Mouse (Mus musculus) brain, embryonic 18.5 days (tissue): Measurements from ENCODE around the gene Mfsd4b1.
A peak's percentile ranks its signal among the peaks of the same experiment; 100 is the strongest.

Experiments used
- DNase-seq: peaks from one replicate; pipeline ENCODE4 v3.0.0-alpha.2; 2012; ENCODE audit warnings: low read depth, low spot score

Gene Mfsd4b1

DNA sequence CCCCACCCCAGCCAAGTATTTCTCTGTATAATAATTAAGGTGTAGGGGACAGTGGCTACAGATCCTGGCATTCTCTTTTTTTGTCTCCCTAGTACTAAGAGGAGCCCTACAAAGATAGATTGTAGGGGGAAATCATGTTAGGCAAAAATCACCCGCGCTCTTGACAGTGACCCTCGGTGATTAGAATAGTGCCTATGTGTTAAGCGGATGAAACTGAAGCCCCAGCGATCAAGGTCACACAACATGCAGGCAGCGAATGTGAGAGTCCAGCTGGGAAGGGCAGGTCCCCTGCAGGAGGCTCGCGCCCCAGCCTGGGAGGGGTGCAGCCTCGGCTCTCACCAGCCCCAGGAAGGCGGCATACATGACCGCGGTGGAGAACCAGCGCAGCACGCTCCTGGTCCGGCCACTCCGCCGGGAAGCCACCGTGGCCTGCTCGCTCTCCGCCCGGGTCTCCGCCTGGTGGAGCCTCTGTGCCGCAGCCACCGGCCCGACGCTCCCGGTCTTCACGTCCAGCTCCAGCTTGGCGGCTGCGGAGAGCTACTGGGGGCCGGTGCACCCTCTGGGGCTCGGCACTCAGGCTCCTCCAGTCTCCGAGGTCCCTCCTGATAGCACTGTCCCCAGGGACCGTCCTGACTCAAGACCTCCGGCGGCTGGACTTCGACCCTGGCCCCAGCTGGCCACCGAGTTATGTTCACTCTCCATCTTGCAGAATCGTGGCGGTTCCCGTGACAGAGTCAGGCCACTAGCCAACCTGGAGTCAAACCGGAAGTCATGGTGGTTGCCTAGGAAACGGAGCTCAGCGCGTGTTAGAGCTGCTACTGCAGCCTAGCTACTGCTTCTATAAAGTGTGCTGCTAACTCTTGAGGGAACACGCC lies at the start of gene Mfsd4b1:
Gene Mfsd4b1, minus strand, starts transcription at position 715 of the 875 bp plus-strand sequence.
- peak; percentile 82 for DNase-seq

DNA sequence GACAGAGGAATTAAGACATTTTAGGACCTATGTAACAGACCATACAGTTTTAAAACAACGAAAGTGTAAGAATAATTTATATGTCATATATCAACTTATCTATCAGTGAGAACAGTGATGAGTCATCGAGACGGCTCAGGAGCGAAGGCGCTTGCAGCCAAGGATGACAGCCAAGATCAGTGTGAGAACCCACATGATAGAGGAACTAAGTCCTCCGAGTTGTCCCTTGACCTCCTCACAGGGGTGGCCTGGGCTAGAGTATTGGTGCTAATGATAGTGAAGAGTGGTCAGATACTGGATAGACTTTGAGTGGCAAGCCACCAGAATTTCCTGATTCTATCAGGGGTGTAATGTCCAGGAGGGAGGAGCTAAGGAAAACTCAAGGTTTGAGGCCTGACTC lies 48.5 kb upstream of the Mfsd4b1 start:
- no peak for DNase-seq

DNA sequence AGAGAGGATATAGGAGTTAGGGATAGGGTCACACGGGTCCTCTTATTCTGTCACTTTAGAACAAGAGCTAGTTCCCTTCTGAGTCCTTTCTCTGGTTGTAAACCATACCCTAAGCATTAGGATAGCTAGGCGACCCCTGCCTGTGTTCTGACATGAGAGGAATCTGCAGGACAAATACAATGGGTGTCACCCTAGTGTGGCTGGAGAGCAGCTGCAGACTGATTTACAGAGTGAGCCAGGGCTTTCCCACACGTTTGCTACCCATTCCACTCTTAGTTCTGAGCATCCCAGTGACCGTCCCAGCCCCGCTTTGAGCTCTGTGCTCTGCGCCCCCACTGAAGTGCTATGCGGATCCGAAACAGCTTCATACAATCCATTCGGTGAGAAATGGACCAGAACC lies 45.6 kb upstream of the Mfsd4b1 start:
- DNase-seq, result no peak

DNA sequence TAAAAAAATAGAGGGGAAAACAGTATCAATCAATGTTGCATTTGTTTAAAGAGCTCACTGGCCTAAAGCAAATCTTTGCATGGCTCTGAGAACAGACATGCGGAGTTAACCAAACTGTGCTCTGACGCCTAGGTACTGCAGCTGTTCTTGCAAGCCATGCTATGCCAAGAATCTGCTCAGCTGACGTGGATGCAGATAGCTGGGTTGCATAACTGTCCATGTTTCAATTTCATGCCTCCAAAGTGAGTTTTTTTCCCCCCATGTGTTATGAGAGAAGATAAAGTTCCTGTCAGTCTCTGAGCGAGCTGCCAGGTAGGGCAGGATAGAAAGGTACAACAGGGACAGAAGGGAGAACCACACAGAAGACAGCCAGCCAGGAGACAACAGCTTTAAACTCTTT lies 44.2 kb upstream of the Mfsd4b1 start:
- no peak for DNase-seq

DNA sequence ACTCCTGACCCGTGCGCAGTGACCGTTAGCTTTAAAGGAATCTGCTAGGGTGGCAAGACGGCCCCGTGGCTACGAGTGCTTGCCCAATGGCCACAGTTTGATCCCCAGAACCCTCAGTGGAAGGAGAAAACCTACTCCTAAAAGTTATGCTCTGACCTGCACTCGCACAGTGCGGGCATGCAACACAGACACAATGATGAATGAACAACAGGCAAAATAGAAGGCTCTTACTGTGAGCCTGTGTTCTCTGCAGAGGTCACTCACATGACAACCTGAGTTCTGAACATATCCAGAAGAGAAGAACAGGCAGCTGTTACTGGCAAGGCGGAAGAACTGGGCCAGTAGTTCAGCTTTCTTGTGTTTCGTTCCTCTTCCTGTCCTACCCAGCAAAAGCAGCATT lies 43.5 kb upstream of the Mfsd4b1 start:
- DNase-seq, result no peak

DNA sequence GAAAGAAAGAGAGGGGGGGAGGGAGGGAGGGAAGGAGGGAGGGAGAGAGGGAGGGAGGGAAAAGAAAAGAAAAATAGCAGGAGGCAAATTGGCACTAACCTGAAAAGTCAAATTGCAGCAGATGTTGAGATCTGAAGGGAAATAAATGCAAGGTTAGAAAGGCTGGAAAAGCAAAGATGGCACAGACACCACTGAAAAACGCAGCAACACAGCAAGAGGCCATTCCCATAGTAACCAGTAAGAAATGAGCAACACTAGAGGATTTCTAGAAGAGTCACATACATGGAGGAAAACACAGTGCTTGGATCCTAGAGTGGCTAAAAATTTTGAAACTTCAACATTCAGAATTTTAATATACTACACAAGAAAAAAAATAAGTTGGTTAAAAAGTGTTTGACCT lies 42.5 kb upstream of the Mfsd4b1 start:
- DNase-seq, result no peak

DNA sequence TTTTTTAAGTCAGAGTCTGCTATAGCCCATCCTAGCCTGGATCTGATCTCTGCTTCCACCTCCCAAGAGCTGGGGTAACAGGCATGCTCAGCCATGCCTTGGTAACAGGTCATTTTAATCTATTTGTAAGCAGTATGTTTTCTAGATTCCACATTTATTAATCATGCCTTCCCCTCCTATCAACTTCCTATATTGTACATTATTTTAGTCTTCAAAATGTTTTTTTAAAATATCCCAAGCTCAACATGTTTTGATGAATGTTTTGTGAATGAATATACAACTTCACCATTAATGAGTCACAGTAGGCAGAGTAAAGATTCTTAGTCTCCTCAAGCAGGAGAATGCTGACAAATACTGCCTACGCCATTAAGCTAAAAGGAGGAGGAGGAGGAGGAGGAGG lies 42.0 kb upstream of the Mfsd4b1 start:
- no peak for DNase-seq

DNA sequence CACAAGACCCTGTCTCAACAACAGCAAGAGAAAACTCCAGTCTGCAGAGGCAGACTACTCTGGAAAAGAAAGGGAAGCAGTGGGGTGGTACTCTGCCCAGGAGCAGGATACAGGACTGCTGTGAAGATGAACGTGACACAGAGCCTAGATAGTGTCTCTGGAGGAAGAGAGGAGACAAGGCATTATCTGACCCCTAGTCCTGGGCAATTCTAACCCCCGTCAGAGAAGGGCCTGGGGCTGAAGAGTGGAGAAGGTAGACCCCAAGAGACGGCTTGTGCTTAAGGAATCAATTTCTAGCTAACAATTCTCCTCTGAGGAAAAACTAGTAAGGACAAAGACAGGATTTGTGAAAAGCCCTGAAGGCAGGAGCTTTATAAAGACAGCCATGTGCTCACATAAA lies 40.3 kb upstream of the Mfsd4b1 start:
- no peak for DNase-seq

DNA sequence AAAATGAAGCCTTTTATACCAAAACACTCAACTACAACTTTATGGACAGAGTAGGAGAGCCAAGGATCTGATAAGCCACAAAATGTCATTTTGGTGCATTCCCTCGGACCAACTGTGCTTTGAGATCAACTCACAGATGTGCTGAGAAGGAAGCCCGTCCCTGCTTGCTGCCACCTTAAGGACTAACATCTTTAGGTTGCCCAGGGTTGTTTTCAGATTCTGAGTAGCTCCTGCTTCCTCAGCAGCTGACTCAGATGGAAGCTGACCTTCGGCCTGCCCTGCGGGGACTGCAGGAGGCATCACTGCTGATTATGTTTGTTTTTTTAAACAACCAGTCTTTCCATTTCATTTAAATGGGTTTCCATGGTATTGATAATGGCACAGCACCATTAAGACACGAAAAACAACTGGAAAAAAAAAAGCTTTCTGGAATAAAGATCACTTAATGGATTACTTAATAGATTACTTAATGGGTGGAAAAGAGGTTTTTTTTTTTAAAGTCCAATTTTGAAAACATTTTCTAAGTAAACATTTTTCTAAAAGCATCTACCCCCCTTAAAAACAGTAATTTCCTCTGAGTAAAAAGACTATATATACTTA lies 38.3 kb upstream of the Mfsd4b1 start:
- no peak for DNase-seq

DNA sequence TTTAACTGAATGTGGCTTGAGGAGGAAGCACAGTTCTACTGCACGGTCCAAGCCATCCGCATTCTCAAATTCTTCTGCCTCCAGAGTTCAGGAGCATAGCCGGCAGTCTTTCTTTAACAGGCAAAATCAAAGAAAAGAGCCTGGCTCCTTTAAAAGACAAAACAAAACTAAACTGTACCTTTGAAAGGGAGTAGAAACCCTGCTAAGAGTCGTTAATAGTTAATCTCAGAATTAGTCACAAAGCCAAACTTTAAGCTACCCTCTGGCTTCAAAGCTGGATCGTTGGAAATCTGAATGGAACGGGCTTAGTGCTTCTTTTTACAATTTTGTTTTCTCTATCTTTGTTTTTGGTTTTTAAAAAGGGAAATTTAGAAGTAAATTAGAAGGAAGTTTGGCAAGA lies 37.7 kb upstream of the Mfsd4b1 start:
- no peak for DNase-seq

DNA sequence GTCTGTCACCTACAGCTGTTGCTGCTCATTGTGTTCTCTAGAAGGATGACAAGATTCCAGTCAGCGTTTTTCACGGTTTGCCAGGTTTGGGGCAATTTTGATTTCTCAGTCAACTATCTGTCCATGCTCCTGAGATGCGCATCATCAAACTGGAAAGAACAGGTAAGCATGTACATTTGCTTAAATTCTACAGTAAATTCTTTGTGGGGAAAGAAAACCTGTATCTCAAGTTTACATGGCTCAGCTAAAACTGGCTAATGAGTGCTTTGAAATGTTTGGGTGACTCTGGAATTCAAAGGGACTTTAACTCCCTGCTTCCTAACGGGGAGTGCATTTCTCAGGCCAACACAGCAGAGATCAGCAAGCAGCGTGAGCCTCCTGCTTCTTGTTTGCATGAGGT lies 36.9 kb upstream of the Mfsd4b1 start:
- DNase-seq, result no peak

DNA sequence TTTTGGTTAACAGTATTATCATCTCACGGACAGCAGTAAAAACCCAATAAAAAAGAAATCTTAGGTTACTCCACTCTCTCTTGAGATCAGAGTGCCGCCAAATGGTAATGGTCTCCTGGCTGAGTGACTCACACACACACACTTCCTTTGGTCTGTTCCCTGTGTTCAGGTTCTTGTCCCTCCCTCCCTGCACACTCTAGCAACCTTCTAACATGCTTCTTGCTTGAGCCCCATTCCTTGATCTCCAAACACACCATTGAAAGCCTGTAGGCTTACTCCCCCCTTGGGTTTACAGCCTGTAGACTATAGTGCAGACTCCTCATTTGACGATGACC lies 33.7 kb upstream of the Mfsd4b1 start:
- DNase-seq, result no peak

DNA sequence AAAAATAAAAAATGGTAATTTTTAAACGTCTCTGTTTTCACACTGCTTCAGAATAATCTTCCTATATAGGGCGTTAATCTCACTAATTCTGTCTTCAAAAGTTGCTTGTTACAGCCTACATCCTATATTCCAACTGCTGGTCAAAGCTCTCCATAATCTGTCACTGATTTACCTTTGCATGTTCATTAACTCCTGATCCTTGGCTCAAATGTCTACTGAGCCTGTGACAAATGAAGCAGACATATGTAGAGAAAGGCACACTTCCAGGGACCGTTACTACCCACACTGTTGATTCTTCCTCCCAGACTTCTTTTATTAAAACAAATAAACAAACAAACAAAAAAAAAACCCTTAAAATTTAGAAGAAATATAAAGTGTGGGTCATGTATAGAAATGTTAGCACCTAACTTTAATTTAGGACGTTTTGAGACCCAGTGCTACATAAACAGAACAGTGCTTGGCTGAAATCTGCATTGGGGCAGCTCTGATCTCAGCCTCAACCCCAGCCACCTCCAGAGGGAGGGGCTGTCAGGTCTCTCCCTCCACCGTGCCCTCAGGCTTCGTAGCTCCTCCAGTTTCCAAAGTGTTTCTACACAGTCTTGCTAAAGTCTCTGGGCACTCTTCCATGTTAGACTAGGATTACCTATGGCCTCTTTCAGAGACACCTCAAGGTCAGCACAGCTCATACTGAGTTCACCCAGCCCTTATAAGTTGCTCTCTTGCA lies 33.2 kb upstream of the Mfsd4b1 start:
- no peak for DNase-seq

DNA sequence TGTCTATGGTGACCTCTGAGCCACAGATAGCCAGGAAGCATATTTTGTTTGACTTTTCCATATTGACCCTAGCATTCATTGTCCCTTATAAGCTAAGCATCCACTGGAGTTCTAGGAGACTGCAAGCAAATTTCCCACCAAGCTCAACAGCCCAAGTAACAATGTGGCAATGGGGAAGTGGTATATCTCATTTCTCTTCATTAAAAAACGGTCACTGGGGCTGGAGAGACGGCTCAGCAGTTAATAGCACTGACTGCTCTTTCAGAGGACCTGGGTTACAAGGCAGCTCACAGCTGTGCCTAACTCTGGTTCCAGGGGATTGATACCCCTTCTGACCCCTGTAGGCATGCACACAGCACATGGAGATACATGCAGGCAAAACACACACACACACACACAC lies 32.5 kb upstream of the Mfsd4b1 start:
- no peak for DNase-seq

DNA sequence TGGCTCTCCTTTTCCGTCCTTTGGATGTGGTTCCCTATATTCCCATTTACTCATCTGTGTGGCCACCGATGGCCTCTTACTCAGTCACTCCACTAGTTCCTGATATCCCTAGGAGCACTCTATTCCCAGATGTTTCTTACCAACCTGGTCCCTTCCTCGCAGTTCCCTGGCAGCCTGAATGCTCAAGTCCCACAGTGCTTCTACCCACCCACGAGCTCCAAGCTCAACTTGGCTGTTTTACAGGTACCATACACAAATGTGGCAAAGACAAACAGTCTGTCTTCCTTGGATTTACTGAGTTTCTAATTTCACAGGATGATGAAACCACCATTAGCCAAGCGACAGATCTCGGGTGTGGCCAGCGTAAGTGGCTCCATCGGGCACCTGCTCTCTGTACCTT lies 29.4 kb upstream of the Mfsd4b1 start:
- no peak for DNase-seq

DNA sequence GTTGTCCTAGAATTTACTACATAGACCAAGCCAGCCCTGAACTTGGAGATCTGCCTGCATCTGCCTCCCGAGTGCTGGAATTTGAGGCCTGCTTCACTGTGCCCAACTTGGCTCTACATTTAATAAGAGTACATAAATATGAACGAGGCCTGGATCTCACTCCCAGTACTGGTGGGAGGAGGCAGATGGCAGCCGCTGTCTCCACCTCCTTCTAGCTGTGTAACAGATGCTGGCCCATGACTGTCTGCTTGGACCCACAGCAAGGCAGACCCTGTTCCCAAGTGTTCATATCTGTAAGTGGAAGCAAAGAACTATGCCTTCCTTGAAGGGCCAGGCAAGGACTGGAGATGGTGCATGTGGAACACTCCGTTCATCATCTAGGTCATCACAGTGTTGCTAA lies 28.8 kb upstream of the Mfsd4b1 start:
- DNase-seq, result no peak

DNA sequence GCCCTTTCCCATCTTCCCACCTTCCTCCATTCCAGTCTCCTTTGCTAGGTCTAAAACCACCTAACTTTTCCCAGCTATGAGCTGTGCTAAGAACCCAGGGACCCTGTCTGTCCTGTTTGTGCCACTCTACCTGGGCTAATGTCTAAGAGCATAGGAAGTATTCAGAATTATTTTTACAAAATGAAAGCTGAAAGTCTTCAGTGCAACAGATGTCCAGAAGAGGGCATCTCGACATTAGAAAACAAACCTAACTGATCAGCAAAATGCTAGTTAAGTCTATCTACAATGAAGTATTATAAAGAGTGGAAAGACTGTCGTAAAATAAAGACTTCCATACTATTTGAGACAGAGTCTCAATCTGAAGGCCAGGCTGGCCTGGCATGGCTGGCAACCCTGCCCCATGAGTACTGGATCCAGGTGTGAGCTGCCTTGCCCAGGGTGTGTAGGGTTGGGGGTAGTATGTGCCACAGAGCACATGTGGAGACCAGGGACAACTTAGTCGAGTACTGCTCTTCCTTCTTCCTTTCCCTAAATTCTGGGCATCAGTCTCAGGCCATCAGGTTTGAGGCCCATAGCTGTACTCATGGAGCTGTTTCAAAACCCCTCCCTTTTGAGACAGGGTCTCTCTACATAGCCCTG lies 28.3 kb upstream of the Mfsd4b1 start:
- DNase-seq, result peak; percentile 16

DNA sequence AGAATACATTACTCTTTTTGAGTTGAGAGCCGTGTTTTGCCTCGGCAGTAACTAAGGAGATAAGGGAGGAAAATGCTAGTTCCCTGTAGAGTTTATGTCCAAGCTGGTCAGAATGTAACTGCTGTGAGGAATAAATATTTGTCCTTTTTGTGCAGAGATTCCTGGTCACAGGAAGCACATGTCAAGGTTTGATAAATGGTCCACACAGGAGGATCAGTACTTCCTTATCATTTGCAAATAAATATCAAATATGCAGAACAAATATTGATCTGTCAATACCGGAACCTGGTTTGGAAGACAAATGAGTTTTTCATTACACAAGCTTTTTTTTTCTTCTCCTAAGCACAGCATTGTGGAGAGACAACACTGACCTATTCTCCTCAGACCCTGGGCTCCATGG lies 26.9 kb upstream of the Mfsd4b1 start:
- no peak for DNase-seq

DNA sequence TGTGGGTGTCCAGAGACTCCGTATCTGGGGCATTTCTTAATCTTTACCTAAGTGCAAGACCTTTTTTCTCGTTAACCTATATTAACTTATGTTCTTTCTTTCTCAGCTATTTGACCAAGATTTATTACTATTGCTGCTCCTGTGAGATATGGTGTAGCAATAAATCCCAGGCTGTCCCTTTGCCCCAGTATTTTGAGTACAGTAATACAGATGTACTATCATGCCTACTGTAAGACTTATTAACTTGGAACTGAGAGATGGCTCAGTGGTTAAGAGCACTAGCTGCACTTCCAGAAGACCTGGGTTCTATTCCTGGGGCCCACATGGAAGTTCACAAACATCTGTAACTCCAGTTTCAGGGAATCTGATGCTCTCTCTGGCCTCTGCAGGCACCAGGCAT lies 25.7 kb upstream of the Mfsd4b1 start:
- DNase-seq, result no peak

DNA sequence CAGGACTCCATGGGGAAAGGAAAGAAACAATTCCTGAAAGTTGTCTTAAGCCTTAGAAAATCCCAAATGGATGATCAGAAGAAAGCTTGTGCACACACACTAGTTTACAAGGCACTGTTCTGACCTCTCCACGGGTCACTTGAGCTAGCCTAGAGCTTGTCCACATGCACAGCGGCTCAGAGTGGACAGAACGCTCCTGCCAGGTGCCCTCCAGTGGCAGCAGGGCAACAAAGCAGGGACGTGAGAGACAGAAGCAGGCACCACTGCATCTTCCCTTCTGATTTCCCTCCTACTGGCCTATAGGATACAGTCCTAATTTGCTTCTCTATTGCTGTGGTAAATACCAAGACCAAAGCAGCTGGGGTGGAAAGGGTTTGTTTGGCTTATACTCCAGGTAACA lies 16.3 kb upstream of the Mfsd4b1 start:
- no peak for DNase-seq

DNA sequence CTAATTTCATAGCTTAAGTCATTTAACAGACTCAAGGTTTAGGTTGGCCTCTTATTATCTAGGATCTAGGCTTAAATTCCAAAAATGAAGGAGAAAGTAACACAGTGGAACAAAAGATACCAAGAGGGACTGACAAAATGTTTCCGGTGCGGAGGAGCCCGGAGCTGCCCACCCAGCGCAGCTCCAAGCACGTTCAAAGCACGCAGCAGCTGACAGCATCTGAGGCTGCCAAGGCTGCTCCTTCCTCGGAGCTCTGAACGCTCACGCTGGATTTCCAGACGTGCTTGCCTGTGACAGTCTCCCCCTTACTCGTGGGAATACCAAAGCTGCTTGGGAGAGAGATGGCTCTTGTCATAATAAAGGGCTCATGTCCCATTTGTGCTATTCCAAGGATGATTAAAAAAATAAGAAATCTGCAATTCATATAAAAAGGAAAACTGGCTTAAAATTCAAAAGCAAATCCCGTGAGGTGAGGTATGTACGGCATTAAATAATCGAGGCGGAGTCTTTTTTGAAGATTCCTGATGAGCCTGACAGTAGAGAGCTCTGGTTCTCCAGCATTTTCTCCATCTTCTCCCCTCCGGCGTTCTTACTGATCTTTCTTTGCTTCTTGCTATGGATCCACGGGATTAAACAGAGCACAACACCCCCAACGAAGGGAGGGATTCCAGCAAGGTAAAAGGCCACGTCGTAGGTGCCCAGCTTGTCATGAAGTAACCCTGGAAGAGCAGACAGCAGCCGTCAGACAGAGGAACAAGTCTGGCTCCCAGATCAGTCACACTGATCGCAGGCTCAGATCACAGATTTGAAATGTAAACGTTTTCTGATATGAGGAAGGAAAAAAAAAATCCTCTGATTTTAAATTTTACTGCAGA lies 11.9 kb upstream of the Mfsd4b1 start:
- DNase-seq, result no peak
